Mouse (Mus musculus): ENCODE data around the gene Sun5. TPM values are rescaled to one million over a fixed set of nuclear protein-coding genes. Genes with fewer than 3 reads are reported as not detected.

Gene Sun5
- polyA plus RNA-seq, 1 experiment from 2014 or later: not detected

DNA sequence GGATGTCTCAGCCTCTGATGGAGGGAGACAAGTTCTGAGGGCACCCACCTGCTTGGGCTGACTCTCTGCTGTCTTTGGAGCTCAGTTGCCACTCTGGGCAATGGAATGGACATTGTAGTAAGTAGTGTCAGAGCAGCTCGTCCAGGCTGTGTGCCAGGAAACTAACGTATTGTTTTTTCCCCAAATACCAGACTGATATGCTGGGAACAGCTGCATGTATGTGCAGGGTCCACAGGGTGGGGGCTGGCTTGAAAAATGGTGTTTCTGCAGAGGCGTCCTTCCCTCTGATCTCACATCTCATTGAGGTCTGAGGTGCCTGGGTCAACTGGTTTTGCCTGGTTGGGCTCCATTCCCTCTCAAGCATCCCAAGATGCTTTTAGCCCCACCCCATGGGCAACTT, 10.2 kb downstream of the Sun5 start:
- 77% methylated on average over 3 of the region's 3 CpGs for WGBS

DNA sequence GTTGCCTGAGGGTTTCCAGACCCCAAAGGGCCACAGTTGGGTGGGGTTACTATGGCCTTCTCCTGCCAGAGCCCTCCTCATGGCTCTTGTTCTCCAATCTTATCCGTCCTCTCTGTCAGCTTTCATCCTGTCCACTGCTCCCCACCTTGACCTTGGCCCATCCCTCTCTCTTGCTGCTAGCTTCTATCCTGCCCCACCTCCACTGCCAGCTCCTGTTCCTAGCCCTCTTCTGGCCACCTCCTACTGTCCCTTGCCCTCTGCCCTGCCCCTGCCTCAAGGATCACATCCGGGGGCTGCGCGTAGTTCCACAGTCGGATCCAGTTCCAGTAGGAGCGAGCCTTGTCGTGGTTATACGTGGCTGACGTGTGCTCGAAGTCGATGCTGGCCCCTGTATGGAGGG, 10.6 kb downstream of the Sun5 start:
- H3K9ac ChIP-seq (replicated peaks; ENCODE audit: low read length): no peak overlapping the region
- H3K27ac ChIP-seq (replicated peaks; ENCODE audit: low read depth, low read length): no peak overlapping the region
- H3K27me3 ChIP-seq (ENCODE audit: control insufficient read depth, insufficient read depth, low read length): no peaks in the 10 kb centered on the region
- no peak for ATAC-seq (ENCODE audit: low FRiP score, low TSS enrichment)
- no peaks in the 10 kb centered on the region for H3K36me3 ChIP-seq (ENCODE audit: control insufficient read depth, insufficient read depth, low read length)
- H3K4me1 ChIP-seq (ENCODE audit: control insufficient read depth, insufficient read depth, low read length): no peaks in the 10 kb centered on the region
- H3K4me2 ChIP-seq (ENCODE audit: low read length): no peak overlapping the region
- WGBS: 93% methylated on average over 11 of the region's 11 CpGs
- H3K9me3 ChIP-seq (ENCODE audit: control insufficient read depth, low read length): no peaks in the 10 kb centered on the region
- DNase-seq: no peak
- H3K4me3 ChIP-seq (replicated peaks; ENCODE audit: low read depth, low read length): no peak overlapping the region

More for the DNA sequence above, 10.2 kb downstream of the Sun5 start:
- no peaks in the 10 kb centered on the region for H3K36me3 ChIP-seq (ENCODE audit: control insufficient read depth, insufficient read depth, low read length)
- no peak overlapping the region for H3K4me2 ChIP-seq (ENCODE audit: low read length)
- H3K9ac ChIP-seq (replicated peaks; ENCODE audit: low read length): no peak overlapping the region
- H3K4me3 ChIP-seq (replicated peaks; ENCODE audit: low read depth, low read length): no peak overlapping the region
- ATAC-seq (ENCODE audit: low FRiP score, low TSS enrichment): no peak
- H3K4me1 ChIP-seq (ENCODE audit: control insufficient read depth, insufficient read depth, low read length): no peaks in the 10 kb centered on the region
- no peaks in the 10 kb centered on the region for H3K27me3 ChIP-seq (ENCODE audit: control insufficient read depth, insufficient read depth, low read length)
- no peaks in the 10 kb centered on the region for H3K9me3 ChIP-seq (ENCODE audit: control insufficient read depth, low read length)
- no peak for DNase-seq
- H3K27ac ChIP-seq (replicated peaks; ENCODE audit: low read depth, low read length): no peak overlapping the region

- Histone ChIP-seq H3K36me3 (ENCODE audit: control insufficient read depth, insufficient read depth, low read length) (no peaks in the 10 kb centered on the region), H3K27ac (replicated peaks; ENCODE audit: low read depth, low read length) (no peak overlapping the region), H3K27me3 (ENCODE audit: control insufficient read depth, insufficient read depth, low read length) (no peaks in the 10 kb centered on the region), H3K9ac (replicated peaks; ENCODE audit: low read length) (no peak overlapping the region), H3K4me1 (ENCODE audit: control insufficient read depth, insufficient read depth, low read length) (no peaks in the 10 kb centered on the region), H3K4me3 (replicated peaks; ENCODE audit: low read depth, low read length) (no peak overlapping the region), H3K9me3 (ENCODE audit: control insufficient read depth, low read length) (no peaks in the 10 kb centered on the region), H3K4me2 (ENCODE audit: low read length) (no peak overlapping the region)
- no peak for DNase-seq
- no peak for ATAC-seq (ENCODE audit: low FRiP score, low TSS enrichment)
- WGBS: 88% methylated on average over 2 of the region's 2 CpGs
These were observed 11.3 kb downstream of the Sun5 start for GRCm38 (mm10) chr2:153859581-153859980.

GRCm38 (mm10) chr2:153853544-153853943, 17.3 kb downstream of the Sun5 start:
- ATAC-seq (ENCODE audit: low FRiP score, low TSS enrichment) (no peak), DNase-seq (peak; percentile 16)
- H3K4me3 ChIP-seq (replicated peaks; ENCODE audit: low read depth, low read length): no peak overlapping the region
- no peaks in the 10 kb centered on the region for H3K36me3 ChIP-seq (ENCODE audit: control insufficient read depth, insufficient read depth, low read length)
- H3K4me1 ChIP-seq (ENCODE audit: control insufficient read depth, insufficient read depth, low read length): no peaks in the 10 kb centered on the region
- WGBS: 0% methylated on average over 5 of the region's 5 CpGs
- no peak overlapping the region for H3K27ac ChIP-seq (replicated peaks; ENCODE audit: low read depth, low read length)
- no peaks in the 10 kb centered on the region for H3K27me3 ChIP-seq (ENCODE audit: control insufficient read depth, insufficient read depth, low read length)
- no peaks in the 10 kb centered on the region for H3K9me3 ChIP-seq (ENCODE audit: control insufficient read depth, low read length)
- H3K9ac ChIP-seq (replicated peaks; ENCODE audit: low read length): no peak overlapping the region
- no peak overlapping the region for H3K4me2 ChIP-seq (ENCODE audit: low read length)

DNA sequence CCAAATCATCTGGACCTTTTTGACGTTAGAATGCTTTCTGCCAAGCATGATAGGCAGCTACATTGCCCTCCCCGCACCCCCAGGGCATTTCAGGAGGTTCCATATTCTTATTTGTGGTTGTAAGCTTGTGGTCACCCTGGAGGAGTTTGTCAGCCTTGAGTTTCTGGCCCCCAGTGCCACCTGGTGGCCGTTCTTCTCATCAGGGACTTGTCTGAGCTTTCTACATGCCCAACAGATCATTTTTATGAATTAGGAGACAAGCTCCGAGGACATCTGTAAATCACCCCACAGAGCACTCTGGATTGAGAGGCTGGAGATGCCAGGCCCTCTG, 19.9 kb downstream of the Sun5 start:
- H3K4me2 ChIP-seq (ENCODE audit: low read length): no peak overlapping the region
- H3K27me3 ChIP-seq (ENCODE audit: control insufficient read depth, insufficient read depth, low read length): no peaks in the 10 kb centered on the region
- no peak overlapping the region for H3K4me3 ChIP-seq (replicated peaks; ENCODE audit: low read depth, low read length)
- H3K36me3 ChIP-seq (ENCODE audit: control insufficient read depth, insufficient read depth, low read length): no peaks in the 10 kb centered on the region
- DNase-seq (peak; percentile 62), ATAC-seq (ENCODE audit: low FRiP score, low TSS enrichment) (no peak)
- H3K9me3 ChIP-seq (ENCODE audit: control insufficient read depth, low read length): no peaks in the 10 kb centered on the region
- no peak overlapping the region for H3K27ac ChIP-seq (replicated peaks; ENCODE audit: low read depth, low read length)
- H3K4me1 ChIP-seq (ENCODE audit: control insufficient read depth, insufficient read depth, low read length): no peaks in the 10 kb centered on the region
- 59% methylated on average over 4 of the region's 4 CpGs for WGBS
- no peak overlapping the region for H3K9ac ChIP-seq (replicated peaks; ENCODE audit: low read length)

- Histone ChIP-seq H3K9me3 (ENCODE audit: control insufficient read depth, low read length) (no peaks in the 10 kb centered on the region), H3K4me3 (replicated peaks; ENCODE audit: low read depth, low read length) (no peak overlapping the region), H3K4me1 (ENCODE audit: control insufficient read depth, insufficient read depth, low read length) (no peaks in the 10 kb centered on the region), H3K27me3 (ENCODE audit: control insufficient read depth, insufficient read depth, low read length) (no peaks in the 10 kb centered on the region), H3K4me2 (ENCODE audit: low read length) (no peak overlapping the region), H3K9ac (replicated peaks; ENCODE audit: low read length) (no peak overlapping the region), H3K36me3 (ENCODE audit: control insufficient read depth, insufficient read depth, low read length) (no peaks in the 10 kb centered on the region), H3K27ac (replicated peaks; ENCODE audit: low read depth, low read length) (no peak overlapping the region)
- ATAC-seq (ENCODE audit: low FRiP score, low TSS enrichment): no peak
- peak; percentile 8 for DNase-seq
- 89% methylated on average over 6 of the region's 6 CpGs for WGBS
These were observed 20.4 kb downstream of the Sun5 start for GRCm38 (mm10) chr2:153850351-153851029.

- Histone ChIP-seq H3K4me2 (ENCODE audit: low read length) (no peak overlapping the region), H3K36me3 (ENCODE audit: control insufficient read depth, insufficient read depth, low read length) (no peaks in the 10 kb centered on the region), H3K9me3 (ENCODE audit: control insufficient read depth, low read length) (no peaks in the 10 kb centered on the region), H3K4me1 (ENCODE audit: control insufficient read depth, insufficient read depth, low read length) (no peaks in the 10 kb centered on the region), H3K27me3 (ENCODE audit: control insufficient read depth, insufficient read depth, low read length) (no peaks in the 10 kb centered on the region), H3K4me3 (replicated peaks; ENCODE audit: low read depth, low read length) (no peak overlapping the region), H3K27ac (replicated peaks; ENCODE audit: low read depth, low read length) (no peak overlapping the region), H3K9ac (replicated peaks; ENCODE audit: low read length) (no peak overlapping the region)
- no peak for ATAC-seq (ENCODE audit: low FRiP score, low TSS enrichment)
- WGBS: 82% methylated on average over 3 of the region's 3 CpGs
- DNase-seq: no peak
These were observed 22.5 kb downstream of the Sun5 start for GRCm38 (mm10) chr2:153848389-153848788.

DNA sequence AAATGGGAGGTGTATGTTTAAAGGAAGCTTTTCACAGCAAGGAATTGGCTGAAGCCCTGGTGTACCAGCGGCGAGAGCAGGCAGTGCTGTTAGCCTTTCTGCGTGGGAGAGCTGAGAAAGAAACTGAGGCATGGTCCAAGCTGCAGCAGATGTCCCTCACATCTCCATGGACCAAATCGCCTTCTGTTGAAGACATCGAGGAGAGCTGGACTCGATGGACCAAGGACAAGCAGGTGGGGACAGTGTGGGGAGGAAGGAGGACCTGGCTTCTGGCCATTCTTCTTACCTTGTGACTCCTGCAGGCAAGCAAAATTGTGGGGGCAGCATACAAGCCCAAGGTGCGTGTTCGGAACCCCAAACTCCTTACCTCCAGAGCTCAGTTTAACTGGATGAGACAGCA, 28.0 kb downstream of the Sun5 start:
- H3K36me3 ChIP-seq (ENCODE audit: control insufficient read depth, insufficient read depth, low read length): no peaks in the 10 kb centered on the region
- H3K4me1 ChIP-seq (ENCODE audit: control insufficient read depth, insufficient read depth, low read length): no peaks in the 10 kb centered on the region
- H3K9ac ChIP-seq (replicated peaks; ENCODE audit: low read length): no peak overlapping the region
- H3K4me3 ChIP-seq (replicated peaks; ENCODE audit: low read depth, low read length): no peak overlapping the region
- no peaks in the 10 kb centered on the region for H3K9me3 ChIP-seq (ENCODE audit: control insufficient read depth, low read length)
- H3K4me2 ChIP-seq (ENCODE audit: low read length): no peak overlapping the region
- DNase-seq (no peak), ATAC-seq (ENCODE audit: low FRiP score, low TSS enrichment) (no peak)
- WGBS: 88% methylated on average over 8 of the region's 8 CpGs
- H3K27me3 ChIP-seq (ENCODE audit: control insufficient read depth, insufficient read depth, low read length): no peaks in the 10 kb centered on the region
- no peak overlapping the region for H3K27ac ChIP-seq (replicated peaks; ENCODE audit: low read depth, low read length)

DNA sequence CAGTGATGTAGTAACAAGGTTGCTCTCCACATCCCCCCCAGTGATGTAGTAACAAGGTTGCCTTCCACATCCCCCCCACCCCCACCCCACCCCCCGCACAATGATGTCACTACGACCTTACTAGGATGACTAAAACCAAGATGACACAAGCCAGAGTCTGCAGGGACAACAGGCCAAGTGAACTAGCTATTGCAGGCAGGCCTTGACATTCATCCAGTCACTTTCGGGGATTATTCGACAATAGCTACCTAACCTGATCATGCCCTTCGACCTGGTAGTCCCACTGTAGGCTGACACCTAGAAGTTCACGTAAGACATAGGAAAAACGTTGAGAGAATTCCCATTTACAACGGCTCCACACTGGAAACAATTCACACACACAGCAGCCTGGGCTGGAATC, 37.6 kb downstream of the Sun5 start:
- H3K27ac ChIP-seq (replicated peaks; ENCODE audit: low read depth, low read length): no peak overlapping the region
- H3K9ac ChIP-seq (replicated peaks; ENCODE audit: low read length): no peak overlapping the region
- H3K9me3 ChIP-seq (ENCODE audit: control insufficient read depth, low read length): no peaks in the 10 kb centered on the region
- no peaks in the 10 kb centered on the region for H3K36me3 ChIP-seq (ENCODE audit: control insufficient read depth, insufficient read depth, low read length)
- no peak for DNase-seq
- no peak for ATAC-seq (ENCODE audit: low FRiP score, low TSS enrichment)
- 92% methylated on average over 8 of the region's 8 CpGs for WGBS
- H3K4me3 ChIP-seq (replicated peaks; ENCODE audit: low read depth, low read length): no peak overlapping the region
- H3K4me2 ChIP-seq (ENCODE audit: low read length): no peak overlapping the region
- no peaks in the 10 kb centered on the region for H3K27me3 ChIP-seq (ENCODE audit: control insufficient read depth, insufficient read depth, low read length)
- H3K4me1 ChIP-seq (ENCODE audit: control insufficient read depth, insufficient read depth, low read length): no peaks in the 10 kb centered on the region
